Mouse (Mus musculus) small intestine, adult 2 months (tissue): ENCODE data around the gene Atp5b.

Experiments
- CTCF ChIP-seq: fragments of 200-500 bp; IDR thresholded peaks from 2 replicates; pipeline ENCODE4 v1.5.1; 2012; ENCODE audit warnings: low read depth, mild to moderate bottlenecking, control low read depth, inconsistent platforms, low read length, moderate library complexity, mixed read lengths; ENCODE audit not compliant: insufficient replicate concordance, insufficient read length; ENCODE audit errors: extremely low read depth
- POLR2A ChIP-seq: fragments of 200-500 bp; IDR thresholded peaks from 2 replicates; pipeline ENCODE4 v1.6.1; 2012; ENCODE audit warnings: low read depth, mild to moderate bottlenecking, control low read depth, inconsistent platforms, low read length, moderate library complexity

DNA sequence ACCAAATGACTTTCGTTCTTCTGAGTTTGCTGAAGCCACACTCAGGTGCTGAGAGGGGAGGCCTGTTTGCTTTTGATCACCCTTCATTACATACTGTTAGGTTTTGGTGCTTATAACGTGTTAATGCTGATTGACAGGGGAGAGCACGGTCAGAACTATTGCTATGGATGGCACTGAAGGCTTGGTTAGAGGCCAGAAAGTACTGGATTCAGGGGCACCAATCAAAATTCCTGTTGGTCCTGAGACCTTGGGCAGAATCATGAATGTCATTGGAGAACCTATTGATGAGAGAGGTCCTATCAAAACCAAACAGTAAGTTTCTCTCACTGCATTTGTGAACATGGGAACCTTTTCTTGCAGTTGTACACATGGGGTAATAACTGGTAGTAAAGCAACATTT lies 1.1 kb downstream of the Atp5b start:
- no peak for TF ChIP-seq POLR2A
- TF ChIP-seq CTCF: no peak
